Mouse (Mus musculus) heart, embryonic 14.5 days (tissue): ENCODE measurements around the gene Tm6sf1. TPM values are rescaled to one million over a fixed set of nuclear protein-coding genes. Genes with fewer than 3 reads are reported as not detected.
A peak's percentile ranks its signal among the peaks of the same experiment; 100 is the strongest.

ENCODE experiments used
- ATAC-seq: fragments of 200-750 bp; cut with Nextera tagmentation; 2 replicates; pipeline ENCODE4 v1.8.0; 2017; ENCODE audit warnings: low read depth, moderate TSS enrichment; ENCODE audit not compliant: insufficient number of reproducible peaks, insufficient read depth, low FRiP score
- H3K27ac ChIP-seq, 2 experiments: fragments of 200-500 bp in 1 of 2; fragments of 300-500 bp in 1 of 2; sonication (generic) in 1 of 2; replicated peaks in 1 of 2; 2 replicates each; pipeline ENCODE4 v1.5.1; 2012 to 2014; ENCODE audit warnings: low read depth in 2 of 2, low read length in 2 of 2, control low read depth in 1 of 2, mild to moderate bottlenecking in 1 of 2, mixed read lengths in 1 of 2; ENCODE audit not compliant: control insufficient read depth in 1 of 2, insufficient read depth in 1 of 2
- H3K27me3 ChIP-seq: fragments of 300-500 bp; sonication (generic); 2 replicates; pipeline ENCODE4 v1.6.1; 2014; ENCODE audit warnings: mild to moderate bottlenecking, low read length, control low read depth; ENCODE audit not compliant: control insufficient read depth, insufficient read depth
- H3K36me3 ChIP-seq: fragments of 300-500 bp; sonication (generic); 2 replicates; pipeline ENCODE4 v1.6.1; 2014; ENCODE audit warnings: mild to moderate bottlenecking, control low read depth, low read length, mixed read lengths; ENCODE audit not compliant: control insufficient read depth, insufficient read depth
- H3K4me1 ChIP-seq, 2 experiments: fragments of 200-500 bp in 1 of 2; fragments of 300-500 bp in 1 of 2; sonication (generic) in 1 of 2; 2 replicates each; pipeline ENCODE4 v1.6.1; 2012 to 2014; ENCODE audit warnings: low read length in 2 of 2, control low read depth in 1 of 2, mixed read lengths in 1 of 2; ENCODE audit not compliant: control insufficient read depth in 2 of 2, insufficient read depth in 2 of 2
- H3K4me2 ChIP-seq: fragments of 300-500 bp; sonication (generic); 2 replicates; pipeline ENCODE4 v1.6.1; 2014; ENCODE audit warnings: mild to moderate bottlenecking, low read length
- H3K4me3 ChIP-seq, 2 experiments: fragments of 200-500 bp in 1 of 2; fragments of 300-500 bp in 1 of 2; sonication (generic) in 1 of 2; 2 replicates each; pipeline ENCODE4 v1.5.1; 2012 to 2014; ENCODE audit warnings: low read length in 2 of 2, mild to moderate bottlenecking in 2 of 2, control low read depth in 1 of 2, low read depth in 1 of 2, moderate library complexity in 1 of 2; ENCODE audit not compliant: control insufficient read depth in 1 of 2, insufficient read depth in 1 of 2
- H3K9ac ChIP-seq: fragments of 300-500 bp; sonication (generic); 2 replicates; pipeline ENCODE4 v1.6.1; 2014; ENCODE audit warnings: mild to moderate bottlenecking, low read length
- H3K9me3 ChIP-seq: fragments of 300-500 bp; sonication (generic); 2 replicates; pipeline ENCODE4 v1.6.1; 2016; ENCODE audit warnings: low read length, control low read depth; ENCODE audit not compliant: control insufficient read depth
- WGBS: fragments of 180-500 bp; shearing (Covaris S2); extraction: QIAGEN DNeasy Blood & Tissue Kit; methylation state at CpG from one replicate; pipeline ENCODE4 v1.1.7; 2014; 5-methylcytosine and 5-hydroxymethylcytosine counted together
- polyA plus RNA-seq: library from polyadenylated mRNA; unstranded; fragments of >200 nt; fragmentation: Nextera tagmentation; extraction: Ambion mirVana; gene quantifications from 2 replicates; pipeline ENCODE4 v1.2.1, GENCODE M21; 2014

The Tm6sf1 gene
- polyA plus RNA-seq, 1 experiment from 2014 or later: 33.7 TPM

- no peaks in the 10 kb centered on the region for H3K4me1 ChIP-seq
- H3K4me3 ChIP-seq: no peak overlapping the region
- H3K36me3 ChIP-seq: peaks cover 10% of the 10 kb centered on the region; the same call in 1 of the 2 replicates
- H3K27ac ChIP-seq: no peak overlapping the region
- no peaks in the 10 kb centered on the region for H3K27me3 ChIP-seq
- no peaks in the 10 kb centered on the region for H3K9me3 ChIP-seq
- no peak for ATAC-seq
- no peak overlapping the region for H3K4me2 ChIP-seq
- no peak overlapping the region for H3K9ac ChIP-seq
- WGBS: 66% methylated on average over 11 of the region's 11 CpGs
These were observed 40.6 kb downstream of the Tm6sf1 start for GRCm38 (mm10) chr7:81899361-81899760.

- Histone ChIP-seq H3K9me3 (no peaks in the 10 kb centered on the region), H3K4me1 (no peaks in the 10 kb centered on the region), H3K27ac (no peak overlapping the region), H3K4me2 (no peak overlapping the region), H3K9ac (no peak overlapping the region), H3K36me3 (peaks cover 2% of the 10 kb centered on the region; the same call in 1 of the 2 replicates), H3K4me3 (no peak overlapping the region), H3K27me3 (no peaks in the 10 kb centered on the region)
- 67% methylated on average over 4 of the region's 4 CpGs for WGBS
- ATAC-seq: no peak
These were observed 45.3 kb downstream of the Tm6sf1 start for GRCm38 (mm10) chr7:81904094-81904493.

- no peak overlapping the region for H3K4me2 ChIP-seq
- no peaks in the 10 kb centered on the region for H3K27me3 ChIP-seq
- WGBS: 79% methylated on average over 2 of the region's 2 CpGs
- H3K4me1 ChIP-seq: no peaks in the 10 kb centered on the region
- no peak overlapping the region for H3K4me3 ChIP-seq
- H3K9me3 ChIP-seq: no peaks in the 10 kb centered on the region
- ATAC-seq: no peak
- no peaks in the 10 kb centered on the region for H3K36me3 ChIP-seq
- no peak overlapping the region for H3K9ac ChIP-seq
- no peak overlapping the region for H3K27ac ChIP-seq
These were observed 46.1 kb downstream of the Tm6sf1 start for GRCm38 (mm10) chr7:81904926-81905325.

- no peaks in the 10 kb centered on the region for H3K36me3 ChIP-seq
- H3K9me3 ChIP-seq: no peaks in the 10 kb centered on the region
- H3K27ac ChIP-seq: no peak overlapping the region
- H3K9ac ChIP-seq: no peak overlapping the region
- no peaks in the 10 kb centered on the region for H3K4me1 ChIP-seq
- no peak overlapping the region for H3K4me3 ChIP-seq
- no peaks in the 10 kb centered on the region for H3K27me3 ChIP-seq
- 83% methylated on average over 5 of the region's 5 CpGs for WGBS
- no peak overlapping the region for H3K4me2 ChIP-seq
- no peak for ATAC-seq
These were observed 59.5 kb downstream of the Tm6sf1 start for GRCm38 (mm10) chr7:81918316-81918715.

GRCm38 (mm10) chr7:81920314-81920713 is 61.5 kb downstream of the Tm6sf1 start:
- no peaks in the 10 kb centered on the region for H3K27me3 ChIP-seq
- 65% methylated on average over 4 of the region's 4 CpGs for WGBS
- H3K4me1 ChIP-seq: no peaks in the 10 kb centered on the region
- no peak overlapping the region for H3K4me3 ChIP-seq
- H3K9ac ChIP-seq: no peak overlapping the region
- no peaks in the 10 kb centered on the region for H3K36me3 ChIP-seq
- H3K4me2 ChIP-seq: no peak overlapping the region
- no peaks in the 10 kb centered on the region for H3K9me3 ChIP-seq
- H3K27ac ChIP-seq: no peak overlapping the region
- no peak for ATAC-seq

GRCm38 (mm10) chr7:81921379-81921952 is 62.7 kb downstream of the Tm6sf1 start:
- no peak overlapping the region for H3K4me3 ChIP-seq
- no peak overlapping the region for H3K4me2 ChIP-seq
- H3K9me3 ChIP-seq: no peaks in the 10 kb centered on the region
- no peaks in the 10 kb centered on the region for H3K4me1 ChIP-seq
- H3K36me3 ChIP-seq: no peaks in the 10 kb centered on the region
- 53% methylated on average over 1 of the region's 1 CpGs for WGBS
- ATAC-seq: no peak
- no peak overlapping the region for H3K9ac ChIP-seq
- H3K27me3 ChIP-seq: no peaks in the 10 kb centered on the region
- no peak overlapping the region for H3K27ac ChIP-seq

- peaks cover 3 to 23% of the 10 kb centered on the region in 2 experiments; a peak in 3 of 4 replicates for H3K4me1 ChIP-seq
- ATAC-seq: no peak
- H3K9ac ChIP-seq: no peak overlapping the region
- H3K27me3 ChIP-seq: no peaks in the 10 kb centered on the region
- no peak overlapping the region for H3K4me3 ChIP-seq
- no peaks in the 10 kb centered on the region for H3K36me3 ChIP-seq
- no peak overlapping the region for H3K4me2 ChIP-seq
- 65% methylated on average over 7 of the region's 7 CpGs for WGBS
- no peaks in the 10 kb centered on the region for H3K9me3 ChIP-seq
- H3K27ac ChIP-seq: no peak overlapping the region
These were observed 70.2 kb downstream of the Tm6sf1 start for GRCm38 (mm10) chr7:81928998-81929397.

GRCm38 (mm10) chr7:81932521-81933045 is 73.8 kb downstream of the Tm6sf1 start:
- Histone ChIP-seq H3K27ac (no peak overlapping the region), H3K9me3 (no peaks in the 10 kb centered on the region), H3K36me3 (no peaks in the 10 kb centered on the region), H3K27me3 (peaks cover 6% of the 10 kb centered on the region; the same call in 1 of the 2 replicates), H3K4me3 (peak overlapping the region; percentile 87 to 96; a peak in 3 of 4 replicates), H3K9ac (peak overlapping the region; percentile 80), H3K4me1 (peaks cover 3 to 18% of the 10 kb centered on the region in 2 experiments; a peak in 3 of 4 replicates), H3K4me2 (peak overlapping the region; percentile 88)
- no peak for ATAC-seq
- 41% methylated on average over 5 of the region's 5 CpGs for whole genome bisulfite sequencing
